Mouse (Mus musculus) liver, embryonic 14.5 days (tissue): ENCODE measurements at regions not wholly inside any gene's neighbourhood (a gene's known extent, or its start where the extent isn't known, plus 50 kb on each side); places are given as distances from the start of the nearest gene placed in this dataset.

Experiments used
- CTCF ChIP-seq: IDR thresholded peaks from 2 replicates; pipeline ENCODE4 v1.5.1; 2016; ENCODE audit warnings: antibody characterized with exemption, low read depth, control low read depth
- EP300 ChIP-seq: IDR thresholded peaks from 2 replicates; pipeline ENCODE4 v1.6.1; 2016; ENCODE audit warnings: antibody characterized with exemption, low read depth

GRCm38 (mm10) chr11:114311640-114312039, 244.8 kb upstream of the Sdk2 start:
- no peak for TF ChIP-seq EP300
- no peak for TF ChIP-seq CTCF
